Mouse (Mus musculus): ENCODE results near the gene Sugp2. TPM values are rescaled to one million over a fixed set of nuclear protein-coding genes. Genes with fewer than 3 reads are reported as not detected.

The Sugp2 gene
- total RNA-seq, 1 experiment from 2014 or later = 31.5 TPM

Other genes with a start within 250 kb of the Sugp2 start
- gene Gatad2a, start 237.8 kb upstream of the Sugp2 start, total RNA-seq (2021) = 105 and 111 TPM in 2 replicates
- 54.0 and 60.3 TPM in 2 replicates for gene Mau2, start 191.5 kb upstream of the Sugp2 start, total RNA-seq (2021)
- 26.2 and 31.8 TPM in 2 replicates for gene Sugp1, start 191.4 kb upstream of the Sugp2 start, total RNA-seq (2021)
- 0.98 and 4.2 TPM in 2 replicates for gene Tm6sf2, start 161.3 kb upstream of the Sugp2 start, total RNA-seq (2021)
- gene Hapln4, start 150.8 kb upstream of the Sugp2 start, total RNA-seq (2021) = 0.30 and 0.48 TPM in 2 replicates
- 0.41 and 0.67 TPM in 2 replicates for gene Ncan, start 113.4 kb upstream of the Sugp2 start, total RNA-seq (2021)
- gene Nr2c2ap, start 102.9 kb upstream of the Sugp2 start, total RNA-seq (2021) = 15.0 and 18.4 TPM in 2 replicates
- 16.9 and 18.8 TPM in 2 replicates for gene Rfxank, start 95.1 kb upstream of the Sugp2 start, total RNA-seq (2021)
- 49.2 and 50.5 TPM in 2 replicates for gene Borcs8, start 94.7 kb upstream of the Sugp2 start, total RNA-seq (2021)
- gene Mef2b, start 94.5 kb upstream of the Sugp2 start, total RNA-seq (2021) = 0.41 and 0.56 TPM in 2 replicates
- 48.9 and 50.7 TPM in 2 replicates for gene Tmem161a, start 61.9 kb upstream of the Sugp2 start, total RNA-seq (2021)
- gene Slc25a42, start 21.9 kb upstream of the Sugp2 start, total RNA-seq (2021) = 132 and 144 TPM in 2 replicates
- 11.3 and 13.4 TPM in 2 replicates for gene Armc6, start 240 bp downstream of the Sugp2 start, total RNA-seq (2021)
- gene Homer3, start 48.6 kb downstream of the Sugp2 start, total RNA-seq (2021) = 21.3 and 25.0 TPM in 2 replicates
- 49.2 and 71.3 TPM in 2 replicates for gene Ddx49, start 68.3 kb downstream of the Sugp2 start, total RNA-seq (2021)
- gene Cope, start 68.3 kb downstream of the Sugp2 start, total RNA-seq (2021) = 215 and 222 TPM in 2 replicates
- 1.9 and 2.9 TPM in 2 replicates for gene Cers1, start 81.5 kb downstream of the Sugp2 start, total RNA-seq (2021)
- 0.41 and 1.2 TPM in 2 replicates for gene Gdf1, start 95.6 kb downstream of the Sugp2 start, total RNA-seq (2021)
- gene Upf1, start 119.1 kb downstream of the Sugp2 start, total RNA-seq (2021) = 64.0 and 64.4 TPM in 2 replicates
- 1.4 TPM in 1 of 2 replicates, not detected in the other for gene Comp, start 139.3 kb downstream of the Sugp2 start, total RNA-seq (2021)
- 19.4 and 20.6 TPM in 2 replicates for gene Crtc1, start 205.4 kb downstream of the Sugp2 start, total RNA-seq (2021)
- 15.7 and 16.3 TPM in 2 replicates for gene Klhl26, start 242.7 kb downstream of the Sugp2 start, total RNA-seq (2021)

Data from adrenal gland, postnatal 14 days (tissue).